Mouse (Mus musculus) G1E (cell line): ENCODE results near the gene Cmc1. TPM values are rescaled to one million over a fixed set of nuclear protein-coding genes. Genes with fewer than 3 reads are reported as not detected.

Experiments used
- ATAC-seq: 2 replicates; pipeline ENCODE4 v1.8.0; 2016; ENCODE audit warnings: mild to moderate bottlenecking; ENCODE audit not compliant: insufficient number of reproducible peaks, poor library complexity, low FRiP score, severe bottlenecking; ENCODE audit errors: extremely low read depth
- DNase-seq: peaks from one replicate; pipeline ENCODE4 v3.0.0; 2012; ENCODE audit warnings: low spot score
- H3K27me3 ChIP-seq: 2 replicates; pipeline ENCODE4 v1.6.1; 2012; ENCODE audit warnings: mild to moderate bottlenecking, low read length, inconsistent platforms; ENCODE audit not compliant: insufficient read depth
- H3K36me3 ChIP-seq: replicated peaks from 2 replicates; pipeline ENCODE3; 2012; ENCODE audit warnings: mild to moderate bottlenecking, inconsistent platforms
- H3K4me1 ChIP-seq: 2 replicates; pipeline ENCODE4 v1.6.1; 2012; ENCODE audit warnings: low read depth, low read length, inconsistent platforms, mixed read lengths; ENCODE audit not compliant: insufficient read depth
- H3K4me3 ChIP-seq: 2 replicates; pipeline ENCODE4 v1.5.1; 2012; ENCODE audit warnings: low read depth, mild to moderate bottlenecking, inconsistent platforms, low read length, moderate library complexity, mixed read lengths
- H3K9me3 ChIP-seq: replicated peaks from 2 replicates; pipeline ENCODE4 v1.6.1; 2012; ENCODE audit warnings: inconsistent platforms
- CTCF ChIP-seq: IDR thresholded peaks from 2 replicates; pipeline ENCODE4 v1.5.1; 2012; ENCODE audit warnings: low read depth, low read length, inconsistent platforms, mixed read lengths
- GATA1 ChIP-seq: IDR thresholded peaks from 2 replicates; pipeline ENCODE4 v1.6.1; 2012; ENCODE audit warnings: borderline replicate concordance, low read length, inconsistent platforms, mixed read lengths
- GATA2 ChIP-seq: IDR thresholded peaks from 2 replicates; pipeline ENCODE4 v1.6.1; 2012; ENCODE audit warnings: low read depth, low read length, inconsistent platforms, borderline replicate concordance
- POLR2AphosphoS5 ChIP-seq: IDR thresholded peaks from 2 replicates; pipeline ENCODE4 v1.6.1; 2012; ENCODE audit warnings: low read depth, low read length, inconsistent platforms; ENCODE audit not compliant: insufficient replicate concordance
- TAL1 ChIP-seq: conservative IDR thresholded peaks from 2 replicates; pipeline ENCODE4 v1.6.1; 2012; ENCODE audit warnings: low read depth, low read length, inconsistent platforms, mixed read lengths
- polyA plus RNA-seq: library from polyadenylated mRNA; stranded (reverse); fragments of >175 nt; gene quantifications from 2 replicates; pipeline ENCODE4 v1.2.3, GENCODE M21; 2012
- total RNA-seq, 2 experiments: library from RNA; stranded (forward) in 1 of 2; stranded (reverse) in 1 of 2; fragments of 200-1000 nt in 1 of 2; fragments of >200 nt in 1 of 2; fragmentation: Nextera tagmentation in 1 of 2; gene quantifications; 2 replicates each; pipeline ENCODE4 v1.2.3; 2014 to 2017

The Cmc1 gene
- total and polyA plus RNA-seq, 3 experiments: 6.6 to 88.9 (median 68.6) TPM

DNA sequence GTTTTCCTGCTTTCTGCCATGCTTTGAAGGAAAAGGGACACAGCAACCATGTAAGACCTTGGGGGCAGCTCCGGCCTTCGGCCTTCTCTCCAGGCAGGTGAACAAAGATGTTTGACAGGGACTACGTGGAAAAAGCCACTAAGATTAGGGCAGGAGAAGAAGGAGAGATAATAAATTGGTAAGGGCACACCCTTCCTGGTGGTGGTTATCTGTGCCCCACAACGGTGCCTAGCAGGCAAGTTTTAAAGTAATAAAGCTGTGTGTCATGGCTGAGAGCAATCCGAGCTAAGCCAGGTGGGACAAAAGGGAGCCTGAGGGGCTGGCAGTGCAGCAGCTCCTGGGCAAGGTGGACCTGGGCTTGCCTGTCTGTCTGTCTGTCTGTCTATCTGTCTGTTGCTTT, 77.9 kb downstream of the Cmc1 start:
- Histone ChIP-seq H3K9me3 (no peaks in the 10 kb centered on the region), H3K36me3 (peaks cover 66% of the 10 kb centered on the region), H3K27me3 (no peaks in the 10 kb centered on the region), H3K4me1 (peaks cover 25% of the 10 kb centered on the region), H3K4me3 (no peak overlapping the region; the same call in 1 of the 2 replicates)
- TF ChIP-seq TAL1 (0 out of 2 replicates have a peak, but pooled peaks have one; percentile 11), GATA1 (no peak), GATA2 (no peak), POLR2AphosphoS5 (no peak), CTCF (no peak)
- ATAC-seq (peak; percentile 82), DNase-seq (peak; percentile 5)

DNA sequence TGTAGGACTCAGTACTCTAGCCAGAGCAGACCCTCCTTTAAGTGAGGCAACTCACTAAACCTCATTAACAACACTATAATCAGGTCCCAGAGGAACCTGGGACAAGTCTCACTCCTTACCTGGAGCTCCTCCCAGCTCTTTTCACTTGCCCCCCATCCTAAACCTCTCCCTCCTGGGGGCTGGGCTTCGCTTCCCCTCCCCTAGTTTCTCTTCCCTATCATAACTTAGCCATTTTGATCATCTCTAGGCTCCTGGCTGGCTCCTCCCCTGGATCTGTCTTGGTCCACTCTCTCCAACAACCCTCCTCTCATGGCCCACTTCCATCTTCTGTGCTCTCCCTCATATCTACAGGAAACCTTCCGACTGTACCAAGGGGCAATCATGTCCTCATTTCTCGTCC, 78.6 kb downstream of the Cmc1 start:
- peaks cover 73% of the 10 kb centered on the region for H3K36me3 ChIP-seq
- H3K27me3 ChIP-seq: no peaks in the 10 kb centered on the region
- no peak for ATAC-seq
- H3K4me1 ChIP-seq: peaks cover 25% of the 10 kb centered on the region
- no peak overlapping the region for H3K4me3 ChIP-seq
- no peaks in the 10 kb centered on the region for H3K9me3 ChIP-seq
- no peak for DNase-seq
- no peak for TF ChIP-seq GATA2
- no peak for TF ChIP-seq GATA1

DNA sequence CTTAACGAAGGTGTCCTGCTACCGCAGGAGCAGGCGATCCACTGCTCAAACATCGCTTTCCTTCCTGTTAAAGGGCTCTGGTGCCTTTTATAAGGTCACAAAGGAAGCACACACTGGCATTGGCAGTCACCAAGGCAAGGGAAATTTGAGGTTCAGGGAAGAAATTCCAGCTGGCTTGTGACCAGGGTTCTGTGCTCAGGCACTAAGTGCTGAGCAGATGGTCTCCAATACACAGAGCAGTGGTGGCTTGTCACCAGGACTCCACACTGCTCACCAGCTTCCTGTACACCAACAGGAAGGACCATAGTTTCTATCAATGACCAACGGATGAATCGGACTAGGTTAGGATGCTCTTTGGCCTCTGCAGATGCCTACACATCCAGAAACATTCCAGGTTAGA, 79.5 kb downstream of the Cmc1 start:
- Histone ChIP-seq H3K9me3 (no peaks in the 10 kb centered on the region), H3K36me3 (peaks cover 82% of the 10 kb centered on the region), H3K4me1 (peaks cover 25% of the 10 kb centered on the region), H3K4me3 (no peak overlapping the region), H3K27me3 (no peaks in the 10 kb centered on the region)
- TF ChIP-seq CTCF: no peak
- no peak for TF ChIP-seq POLR2AphosphoS5
- TF ChIP-seq GATA1: no peak
- TF ChIP-seq TAL1: no peak
- no peak for TF ChIP-seq GATA2
- ATAC-seq: no peak
- no peak for DNase-seq

DNA sequence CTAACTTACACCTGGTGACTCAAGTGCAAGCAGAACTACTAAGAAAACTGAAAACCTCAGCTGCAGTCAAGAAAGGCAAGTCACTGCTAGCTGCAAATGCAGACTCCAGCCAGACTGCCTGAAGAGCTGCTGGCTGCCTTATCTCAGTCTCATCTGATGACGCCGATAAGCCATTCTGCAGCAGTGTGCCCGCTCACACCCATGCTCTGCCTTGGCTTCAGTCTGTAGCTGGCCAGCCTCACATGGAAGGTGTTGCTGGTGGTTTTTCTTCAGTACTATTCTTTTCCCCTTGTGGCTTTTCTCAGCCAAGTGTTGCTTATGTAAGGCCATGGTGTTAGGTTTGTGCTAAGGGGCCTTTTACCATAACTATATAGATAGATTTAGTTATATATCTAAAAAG, 90.9 kb downstream of the Cmc1 start:
- Histone ChIP-seq H3K4me1 (no peaks in the 10 kb centered on the region), H3K4me3 (no peak overlapping the region), H3K9me3 (no peaks in the 10 kb centered on the region), H3K27me3 (no peaks in the 10 kb centered on the region), H3K36me3 (peaks cover 59% of the 10 kb centered on the region)
- no peak for ATAC-seq
- TF ChIP-seq CTCF (no peak), GATA1 (no peak), TAL1 (no peak), POLR2AphosphoS5 (no peak), GATA2 (no peak)
- DNase-seq: no peak

DNA sequence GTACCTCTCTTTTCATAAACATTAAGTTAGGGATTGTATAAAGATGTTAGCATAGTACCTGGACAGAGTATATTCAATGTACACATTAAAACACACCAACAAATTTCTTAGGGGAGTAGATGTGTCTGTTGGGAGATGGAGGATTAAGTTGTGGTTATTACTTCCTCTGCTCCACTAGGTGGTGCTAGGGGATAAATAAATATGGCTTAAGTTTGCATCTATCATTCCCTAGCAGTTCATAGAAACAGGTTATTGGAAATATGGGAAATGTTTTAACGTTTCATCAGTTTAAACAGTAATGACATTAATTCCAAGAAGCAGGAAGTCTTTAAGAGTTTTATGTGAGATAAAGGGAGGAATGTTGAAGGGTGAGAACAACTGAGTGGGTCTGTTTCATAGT, 96.7 kb downstream of the Cmc1 start:
- DNase-seq (no peak), ATAC-seq (peak; percentile 50; the same call in 1 of the 2 replicates)
- no peak overlapping the region for H3K4me3 ChIP-seq
- H3K4me1 ChIP-seq: peaks cover 3% of the 10 kb centered on the region; the same call in 1 of the 2 replicates
- no peaks in the 10 kb centered on the region for H3K9me3 ChIP-seq
- TF ChIP-seq GATA2 (no peak), TAL1 (no peak), GATA1 (no peak), POLR2AphosphoS5 (no peak), CTCF (no peak)
- H3K36me3 ChIP-seq: peaks cover 60% of the 10 kb centered on the region
- no peaks in the 10 kb centered on the region for H3K27me3 ChIP-seq

DNA sequence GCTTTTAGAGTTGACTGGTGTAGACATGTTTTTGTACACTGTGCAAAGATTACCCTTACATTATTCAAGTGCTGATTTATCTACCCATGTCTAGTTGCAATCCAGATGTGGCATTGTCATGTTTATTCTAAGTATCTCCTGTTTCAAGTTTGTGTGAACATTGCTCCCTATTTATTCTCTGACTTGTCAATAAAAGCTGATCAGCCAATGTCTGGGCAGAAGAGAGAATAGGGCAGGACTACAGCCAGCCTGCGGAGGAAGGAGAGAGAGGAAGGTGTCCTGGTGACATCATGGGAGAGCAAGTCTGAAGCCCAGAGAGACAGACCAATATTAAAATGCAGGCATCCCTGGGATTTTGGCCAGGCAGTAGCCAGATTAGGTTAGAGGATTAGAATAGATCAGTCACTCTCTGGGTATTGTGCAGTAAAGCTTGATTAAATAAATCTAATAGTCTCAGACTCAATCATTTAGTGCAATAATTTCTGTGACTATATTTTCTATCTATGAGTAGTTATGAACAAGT, 104.9 kb downstream of the Cmc1 start:
- H3K36me3 ChIP-seq: peaks cover 37% of the 10 kb centered on the region
- no peaks in the 10 kb centered on the region for H3K27me3 ChIP-seq
- peaks cover 14% of the 10 kb centered on the region for H3K4me1 ChIP-seq
- DNase-seq (no peak), ATAC-seq (no peak)
- no peaks in the 10 kb centered on the region for H3K9me3 ChIP-seq
- no peak overlapping the region for H3K4me3 ChIP-seq
- TF ChIP-seq GATA2 (no peak), TAL1 (no peak), POLR2AphosphoS5 (no peak), GATA1 (no peak), CTCF (no peak)

DNA sequence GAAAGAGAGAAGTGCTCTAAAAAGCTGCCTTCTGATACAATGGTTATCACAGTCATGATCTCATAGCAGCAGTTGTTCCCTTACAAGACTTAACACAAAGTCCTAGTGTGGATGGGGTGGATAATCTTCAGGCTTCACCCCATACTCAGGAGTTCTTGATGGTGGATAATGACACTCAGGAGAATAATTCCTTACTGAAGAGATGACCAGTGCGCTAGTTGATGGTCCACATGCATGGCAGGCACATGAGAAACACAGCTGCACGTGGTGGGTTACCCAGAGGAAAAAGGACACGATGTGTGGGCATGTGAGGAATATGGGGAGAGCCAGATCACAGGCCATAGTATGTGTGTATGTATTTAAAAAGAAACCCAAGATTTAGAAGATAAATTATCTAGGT, 106.4 kb downstream of the Cmc1 start:
- Histone ChIP-seq H3K4me1 (peaks cover 14% of the 10 kb centered on the region), H3K27me3 (no peaks in the 10 kb centered on the region), H3K9me3 (no peaks in the 10 kb centered on the region), H3K36me3 (peaks cover 33% of the 10 kb centered on the region), H3K4me3 (no peak overlapping the region)
- no peak for TF ChIP-seq POLR2AphosphoS5
- no peak for TF ChIP-seq CTCF
- TF ChIP-seq GATA2: no peak
- TF ChIP-seq TAL1: no peak
- no peak for TF ChIP-seq GATA1
- DNase-seq (no peak), ATAC-seq (no peak)
